Mouse (Mus musculus) intestine, postnatal 0 days (tissue): ENCODE results near the gene Ltb. TPM values are rescaled to one million over a fixed set of nuclear protein-coding genes. Genes with fewer than 3 reads are reported as not detected.
A peak's percentile ranks its signal among the peaks of the same experiment; 100 is the strongest.

Experiments
- ATAC-seq: fragments of 200-750 bp; cut with Nextera tagmentation; 2 replicates; pipeline ENCODE4 v1.8.0; 2017; ENCODE audit warnings: mild to moderate bottlenecking, moderate TSS enrichment, moderate library complexity
- H3K27ac ChIP-seq: fragments of 300-500 bp; sonication (generic); 2 replicates; pipeline ENCODE4 v1.5.1; 2014; ENCODE audit warnings: mild to moderate bottlenecking, low read depth, low read length, moderate library complexity
- H3K27me3 ChIP-seq: fragments of 300-500 bp; sonication (generic); replicated peaks from 2 replicates; pipeline ENCODE4 v1.6.1; 2014; ENCODE audit warnings: low read length, mixed read lengths; ENCODE audit not compliant: control insufficient read depth, insufficient read depth
- H3K36me3 ChIP-seq: fragments of 300-500 bp; sonication (generic); 2 replicates; pipeline ENCODE4 v1.6.1; 2014; ENCODE audit warnings: mild to moderate bottlenecking, moderate library complexity; ENCODE audit not compliant: control insufficient read depth, insufficient read depth
- H3K4me1 ChIP-seq: fragments of 300-500 bp; sonication (generic); replicated peaks from 2 replicates; pipeline ENCODE4 v1.6.1; 2014; ENCODE audit warnings: antibody characterized with exemption, low read length, mixed read lengths; ENCODE audit not compliant: control insufficient read depth, insufficient read depth
- H3K4me2 ChIP-seq: fragments of 300-500 bp; sonication (generic); replicated peaks from 2 replicates; pipeline ENCODE4 v1.6.1; 2014; ENCODE audit warnings: low read depth, mild to moderate bottlenecking, moderate library complexity
- H3K4me3 ChIP-seq: fragments of 300-500 bp; sonication (generic); 2 replicates; pipeline ENCODE4 v1.5.1; 2014; ENCODE audit warnings: low read depth, low read length
- H3K9ac ChIP-seq: fragments of 300-500 bp; sonication (generic); 2 replicates; pipeline ENCODE4 v1.6.1; 2014; ENCODE audit warnings: mild to moderate bottlenecking, low read depth, low read length
- H3K9me3 ChIP-seq: fragments of 300-500 bp; sonication (generic); 2 replicates; pipeline ENCODE4 v1.6.1; 2016; ENCODE audit warnings: mixed run types; ENCODE audit not compliant: control insufficient read depth
- CTCF ChIP-seq: sonication (generic); IDR thresholded peaks from 2 replicates; pipeline ENCODE4 v1.5.1; 2016; ENCODE audit warnings: low read depth, mild to moderate bottlenecking, control low read depth, antibody characterized with exemption, moderate library complexity
- WGBS: fragments of 180-500 bp; shearing (Covaris S2); extraction: QIAGEN DNeasy Blood & Tissue Kit; methylation state at CpG from one replicate; pipeline ENCODE4 v1.1.7; 2014; 5-methylcytosine and 5-hydroxymethylcytosine counted together
- polyA plus RNA-seq: library from polyadenylated mRNA; unstranded; fragments of >200 nt; fragmentation: Nextera tagmentation; extraction: Ambion mirVana; gene quantifications from 2 replicates; pipeline ENCODE4 v1.2.1, GENCODE M21; 2015

The Ltb gene
- polyA plus RNA-seq, 1 experiment from 2014 or later, result 1.7 TPM

DNA sequence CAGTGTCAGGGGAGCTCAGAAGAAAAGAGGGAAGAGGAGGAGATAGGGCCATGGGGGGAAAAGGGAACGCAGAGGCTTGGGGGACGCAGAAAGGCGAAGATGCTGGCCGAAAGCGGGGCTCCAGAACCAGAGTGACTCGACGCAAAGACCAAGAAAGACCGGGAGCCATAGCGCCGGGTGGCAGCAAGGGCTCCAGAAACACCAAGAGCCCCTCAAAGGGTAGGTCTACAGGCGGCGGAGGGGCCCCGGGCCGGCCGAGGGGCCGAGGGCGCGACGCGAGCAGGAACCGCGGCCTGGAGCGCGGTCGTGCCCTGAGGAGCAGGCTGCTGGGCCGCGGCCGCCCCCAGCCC lies 30.0 kb upstream of the Ltb start:
- Histone ChIP-seq H3K4me2 (peak overlapping the region; percentile 82), H3K9ac (peak overlapping the region; percentile 98), H3K27ac (peak overlapping the region; percentile 96), H3K4me1 (peaks cover 4% of the 10 kb centered on the region; the same call in 1 of the 2 replicates), H3K36me3 (peaks cover 31% of the 10 kb centered on the region), H3K9me3 (no peaks in the 10 kb centered on the region), H3K4me3 (peak overlapping the region; percentile 94), H3K27me3 (no peaks in the 10 kb centered on the region)
- WGBS, result 1% methylated on average over 24 of the region's 28 CpGs
- no peak for TF ChIP-seq CTCF
- no peak for ATAC-seq

DNA sequence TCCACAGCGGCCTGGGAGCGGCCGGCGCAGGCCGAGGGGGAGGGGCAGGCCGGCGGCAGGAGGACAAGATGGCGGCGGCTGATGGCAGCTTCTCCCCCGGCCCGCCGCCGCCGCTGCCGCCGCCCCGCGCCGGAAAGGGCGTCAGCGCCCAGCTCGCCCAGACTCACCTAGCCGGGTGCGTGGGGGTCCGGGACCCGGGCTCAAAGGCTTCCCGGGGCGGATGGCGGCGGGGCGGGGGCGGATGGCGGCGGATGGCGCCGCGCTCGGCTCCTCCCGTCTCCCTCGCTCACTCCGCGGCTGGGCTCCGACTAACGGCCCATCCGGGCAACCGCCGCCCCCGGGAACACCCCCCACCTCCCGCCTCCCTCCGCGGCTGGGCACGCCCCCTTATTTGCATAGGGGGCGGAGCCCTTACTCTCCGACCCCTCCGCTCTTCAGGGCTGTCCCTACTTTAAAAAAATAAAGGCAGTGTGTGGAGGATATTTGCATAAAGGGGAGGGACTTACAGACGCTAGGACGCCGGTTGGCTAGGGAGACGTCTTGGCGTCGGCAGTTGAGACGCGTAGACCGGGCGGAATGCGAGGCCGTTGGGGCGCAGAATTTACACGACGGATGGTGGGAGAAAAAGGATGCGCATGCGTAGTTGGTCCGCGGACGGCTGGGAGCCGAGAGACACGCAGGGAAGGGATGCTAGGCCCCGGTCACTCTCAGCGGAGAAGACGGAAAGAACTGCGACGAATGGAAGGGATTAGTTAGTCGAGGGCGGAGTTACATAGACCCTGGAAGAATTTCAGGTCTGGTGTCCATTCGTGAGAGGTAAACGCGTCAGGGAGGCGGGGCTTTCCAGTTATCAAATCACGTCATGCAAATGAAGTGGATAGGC lies 29.4 kb upstream of the Ltb start, which contains the start of gene Prrc2a:
Prrc2a (minus strand) TSS at position 330 of the 883 bp plus-strand sequence.
- peak within 1 kb of the TSS; percentile 82 for H3K4me2 ChIP-seq
- no peak for TF ChIP-seq CTCF
- ATAC-seq, result peak; percentile 95
- peak within 1 kb of the TSS; percentile 98 for H3K9ac ChIP-seq
- peak within 1 kb of the TSS; percentile 96 for H3K27ac ChIP-seq
- peaks cover 4% of the 10 kb centered on the region; the same call in 1 of the 2 replicates for H3K4me1 ChIP-seq
- peaks cover 25% of the 10 kb centered on the region for H3K36me3 ChIP-seq
- WGBS, result under 1% methylated on average over 62 of the region's 89 CpGs
- no peaks in the 10 kb centered on the region for H3K9me3 ChIP-seq
- peak within 1 kb of the TSS; percentile 94 for H3K4me3 ChIP-seq
- H3K27me3 ChIP-seq, result no peaks in the 10 kb centered on the region

DNA sequence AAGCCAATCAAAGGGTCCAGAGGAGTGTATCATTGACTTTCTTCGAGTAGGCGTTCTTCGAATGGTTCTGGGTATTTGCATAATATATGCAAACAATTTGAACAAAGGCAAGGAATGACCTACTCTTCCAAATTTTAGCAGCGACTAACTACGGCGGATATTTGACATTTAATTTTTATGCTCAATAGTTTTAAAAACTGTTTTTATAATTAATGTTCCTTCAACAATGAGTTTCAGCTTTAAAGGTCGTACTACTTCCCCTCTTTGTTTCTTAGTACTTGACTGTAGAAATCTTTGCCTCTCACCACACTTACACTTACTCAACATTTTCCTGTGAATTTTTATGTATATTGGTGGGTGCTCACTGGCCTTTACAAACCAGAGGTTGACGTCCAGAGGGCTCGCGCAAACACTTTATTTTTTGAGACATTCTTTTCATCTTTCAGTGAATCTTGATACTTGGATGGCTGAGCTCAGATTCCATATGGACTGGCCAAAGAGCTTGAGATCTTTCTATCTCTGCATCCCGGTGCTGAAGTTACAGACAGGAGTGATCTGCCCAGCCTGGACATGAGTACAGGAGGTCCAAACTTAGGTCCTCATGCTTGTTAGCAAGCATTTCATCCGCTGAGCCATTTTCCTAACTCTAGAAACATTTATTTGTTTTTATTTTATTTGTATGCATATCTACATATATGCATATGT lies 28.6 kb upstream of the Ltb start:
- TF ChIP-seq CTCF, result no peak
- H3K27me3 ChIP-seq, result no peaks in the 10 kb centered on the region
- WGBS, result 18% methylated on average over 12 of the region's 12 CpGs

DNA sequence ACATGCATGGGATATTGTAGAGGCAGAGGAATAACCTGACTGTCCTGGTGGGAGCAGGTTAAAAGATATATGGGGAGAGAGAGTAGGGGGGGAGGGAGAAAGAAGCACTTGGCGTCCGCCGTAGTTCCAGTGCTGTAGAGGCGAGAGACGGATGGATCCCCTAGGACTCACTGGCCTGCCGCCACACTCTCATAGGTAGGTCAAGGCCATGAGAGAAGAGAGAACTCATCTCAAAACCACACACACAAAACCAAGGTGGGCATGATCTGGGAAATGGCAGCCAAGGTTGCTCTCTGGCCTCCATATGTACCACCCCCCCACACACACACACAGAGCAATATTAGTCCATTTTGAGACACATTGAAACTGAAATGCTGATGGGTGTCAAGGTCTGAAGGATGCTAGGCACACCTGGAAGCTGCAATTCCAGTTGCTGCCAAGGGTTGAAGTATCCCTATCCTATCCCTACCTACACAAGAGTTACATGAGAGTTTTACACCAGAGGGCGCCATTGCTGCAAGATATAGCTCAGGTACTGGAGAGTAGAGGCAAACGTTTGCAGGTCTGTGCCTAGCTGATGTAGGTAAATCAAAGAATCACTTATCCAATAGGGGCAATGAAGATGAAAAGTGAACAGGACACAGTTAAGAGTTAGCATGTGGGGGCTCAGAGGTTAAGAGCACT lies 27.7 kb upstream of the Ltb start:
- no peaks in the 10 kb centered on the region for H3K27me3 ChIP-seq
- H3K36me3 ChIP-seq, result peaks cover 8% of the 10 kb centered on the region
- H3K27ac ChIP-seq, result no peak overlapping the region
- no peak overlapping the region for H3K9ac ChIP-seq
- H3K9me3 ChIP-seq, result no peaks in the 10 kb centered on the region
- H3K4me3 ChIP-seq, result no peak overlapping the region
- 73% methylated on average over 8 of the region's 8 CpGs for WGBS
- ATAC-seq, result 0 out of 2 replicates have a peak, but pooled peaks have one; percentile 10
- H3K4me2 ChIP-seq, result peak overlapping the region; percentile 55; the same call in 1 of the 2 replicates
- TF ChIP-seq CTCF, result peak; percentile 88
- H3K4me1 ChIP-seq, result peaks cover 4% of the 10 kb centered on the region; the same call in 1 of the 2 replicates

More for the DNA sequence above, 28.6 kb upstream of the Ltb start:
- peak overlapping the region; percentile 94 for H3K4me3 ChIP-seq
- peaks cover 17% of the 10 kb centered on the region for H3K36me3 ChIP-seq
- peak overlapping the region; percentile 93 for H3K27ac ChIP-seq
- no peaks in the 10 kb centered on the region for H3K9me3 ChIP-seq
- no peak for ATAC-seq
- H3K4me1 ChIP-seq, result peaks cover 4% of the 10 kb centered on the region; the same call in 1 of the 2 replicates
- peak overlapping the region; percentile 55 for H3K4me2 ChIP-seq
- H3K9ac ChIP-seq, result 0 out of 2 replicates have a peak overlapping the region, but pooled peaks have one; percentile 2

DNA sequence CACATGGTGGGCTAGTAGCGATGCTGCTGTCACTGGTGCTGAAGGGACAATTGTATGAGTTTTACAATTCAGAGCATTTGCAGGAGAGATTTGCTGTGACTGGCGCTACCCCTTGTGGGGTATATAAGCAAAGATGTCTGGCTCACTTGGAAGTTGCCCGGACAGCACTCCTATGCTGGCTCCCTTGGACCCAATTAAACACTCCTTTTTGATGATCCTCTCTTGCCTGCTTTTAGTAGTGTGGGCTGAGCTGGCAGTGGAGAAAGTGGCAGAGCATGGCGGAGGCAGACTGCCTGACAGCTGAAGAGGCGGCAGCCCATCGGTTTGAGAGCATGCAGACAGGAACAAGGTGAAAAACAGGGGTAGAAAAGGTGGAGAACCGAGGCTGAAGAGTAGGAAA lies 26.4 kb upstream of the Ltb start:
- no peaks in the 10 kb centered on the region for H3K9me3 ChIP-seq
- no peaks in the 10 kb centered on the region for H3K27me3 ChIP-seq
- no peak for ATAC-seq
- H3K9ac ChIP-seq, result no peak overlapping the region
- H3K4me1 ChIP-seq, result peaks cover 4% of the 10 kb centered on the region; the same call in 1 of the 2 replicates
- TF ChIP-seq CTCF, result no peak
- no peak overlapping the region for H3K27ac ChIP-seq
- H3K36me3 ChIP-seq, result no peaks in the 10 kb centered on the region
- H3K4me2 ChIP-seq, result no peak overlapping the region
- WGBS, result 89% methylated on average over 7 of the region's 7 CpGs
- no peak overlapping the region for H3K4me3 ChIP-seq
